Mouse (Mus musculus): ENCODE data around the gene Fthl17e. TPM values are rescaled to one million over a fixed set of nuclear protein-coding genes. Genes with fewer than 3 reads are reported as not detected.
"Not testable (repeated sequence)": the region's sequence is repeated elsewhere in the genome, so short reads cannot be mapped to it uniquely, and the experiment has no call there.

Gene Fthl17e
- not detected in 2 replicates for polyA plus RNA-seq (2016; fragmentation: Nextera tagmentation; extraction: Ambion mirVana)

DNA sequence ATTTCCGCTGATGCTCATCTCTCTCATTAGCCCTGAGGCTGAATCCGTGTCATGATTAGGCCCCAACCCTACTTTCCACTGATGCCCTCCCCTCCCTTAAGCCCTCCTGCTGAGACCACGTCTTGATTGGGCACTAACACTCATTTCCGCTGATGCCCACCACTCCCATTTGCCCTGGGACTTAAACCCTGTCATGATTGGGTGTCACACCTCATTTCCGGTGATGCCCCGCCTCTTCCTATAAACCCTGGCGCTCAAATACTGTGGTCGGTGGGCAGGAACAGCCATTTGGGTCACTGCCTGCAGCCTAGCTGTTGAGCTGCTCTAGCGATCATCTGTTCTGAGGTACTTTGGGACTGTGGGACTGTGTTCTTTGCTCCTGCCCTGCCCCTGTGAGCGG lies at the start of gene Fthl17e:
Fthl17e (plus strand) TSS at position 301 of the 400 bp plus-strand sequence.
- H3K4me3 ChIP-seq; H3K4me1 ChIP-seq; H3K36me3 ChIP-seq; DNase-seq (ENCODE audit: low spot score); H3K9me3 ChIP-seq (replicated peaks); H3K27me3 ChIP-seq (ENCODE audit: low read depth, poor library complexity, severe bottlenecking); H3K27ac ChIP-seq (replicated peaks): not testable (repeated sequence)
- no CpG with 5 or more reads among the region's 10 CpGs for WGBS

DNA sequence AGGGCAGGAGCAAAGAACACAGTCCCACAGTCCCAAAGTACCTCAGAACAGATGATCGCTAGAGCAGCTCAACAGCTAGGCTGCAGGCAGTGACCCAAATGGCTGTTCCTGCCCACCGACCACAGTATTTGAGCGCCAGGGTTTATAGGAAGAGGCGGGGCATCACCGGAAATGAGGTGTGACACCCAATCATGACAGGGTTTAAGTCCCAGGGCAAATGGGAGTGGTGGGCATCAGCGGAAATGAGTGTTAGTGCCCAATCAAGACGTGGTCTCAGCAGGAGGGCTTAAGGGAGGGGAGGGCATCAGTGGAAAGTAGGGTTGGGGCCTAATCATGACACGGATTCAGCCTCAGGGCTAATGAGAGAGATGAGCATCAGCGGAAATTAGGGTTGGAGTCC lies 46.6 kb upstream of the Fthl17e start, which contains the start of gene Fthl17d:
Fthl17d (minus strand) TSS at position 101 of the 400 bp plus-strand sequence.
- not testable (repeated sequence) for H3K9me3 ChIP-seq (replicated peaks); H3K4me3 ChIP-seq; H3K27me3 ChIP-seq (ENCODE audit: low read depth, poor library complexity, severe bottlenecking); H3K27ac ChIP-seq (replicated peaks); H3K4me1 ChIP-seq; H3K36me3 ChIP-seq; DNase-seq (ENCODE audit: low spot score)
- no CpG with 5 or more reads among the region's 9 CpGs for WGBS

DNA sequence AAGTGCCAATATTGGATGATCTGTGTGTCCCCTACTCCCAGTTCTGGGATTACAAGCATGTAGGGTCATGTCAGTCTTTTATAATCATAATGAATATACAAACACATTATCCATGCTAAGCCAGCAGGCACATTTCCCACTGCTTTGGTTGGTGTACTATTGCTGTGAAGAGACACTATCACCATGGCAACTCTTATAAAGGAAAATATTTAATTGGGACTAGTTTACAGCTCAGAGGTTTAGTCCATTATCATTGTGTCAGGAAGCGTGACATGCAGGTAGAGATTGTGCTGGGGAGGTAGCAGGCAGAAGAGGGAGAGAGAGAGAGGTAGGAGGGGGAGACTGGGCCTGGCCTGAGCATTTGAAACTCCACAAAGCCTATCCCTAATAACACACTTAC lies 17.2 kb upstream of the Fthl17e start:
- DNase-seq (ENCODE audit: low spot score) = no peak
- WGBS = 80% methylated on average over 1 of the region's 1 CpGs

DNA sequence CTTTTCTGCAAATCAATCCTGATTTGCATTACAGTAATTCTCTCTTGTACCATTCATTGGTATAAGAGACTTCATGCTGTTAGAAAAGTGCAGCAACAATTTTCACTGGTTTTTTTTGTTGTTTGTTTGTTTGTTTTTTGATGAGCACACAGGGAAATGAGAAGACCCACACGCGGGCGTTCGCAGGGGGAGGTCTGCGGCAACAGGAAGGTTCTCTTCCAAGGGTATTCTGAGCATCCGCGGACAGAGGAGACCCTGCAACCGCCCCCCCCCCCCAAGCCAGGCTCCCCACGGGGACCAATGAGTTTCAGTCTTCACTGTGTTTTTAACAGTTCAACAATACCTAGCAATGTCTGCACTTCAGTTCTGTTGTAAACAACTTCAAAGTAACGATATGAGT lies 13.8 kb upstream of the Fthl17e start:
- no peak for DNase-seq (ENCODE audit: low spot score)

More for the DNA sequence above, 17.2 kb upstream of the Fthl17e start:
- Histone ChIP-seq H3K4me1 (no peaks in the 10 kb centered on the region), H3K27me3 (ENCODE audit: low read depth, poor library complexity, severe bottlenecking) (no peaks in the 10 kb centered on the region), H3K27ac (replicated peaks) (no peak overlapping the region), H3K4me3 (no peak overlapping the region), H3K36me3 (no peaks in the 10 kb centered on the region), H3K9me3 (replicated peaks) (no peaks in the 10 kb centered on the region; the same call in 1 of the 2 replicates)

DNA sequence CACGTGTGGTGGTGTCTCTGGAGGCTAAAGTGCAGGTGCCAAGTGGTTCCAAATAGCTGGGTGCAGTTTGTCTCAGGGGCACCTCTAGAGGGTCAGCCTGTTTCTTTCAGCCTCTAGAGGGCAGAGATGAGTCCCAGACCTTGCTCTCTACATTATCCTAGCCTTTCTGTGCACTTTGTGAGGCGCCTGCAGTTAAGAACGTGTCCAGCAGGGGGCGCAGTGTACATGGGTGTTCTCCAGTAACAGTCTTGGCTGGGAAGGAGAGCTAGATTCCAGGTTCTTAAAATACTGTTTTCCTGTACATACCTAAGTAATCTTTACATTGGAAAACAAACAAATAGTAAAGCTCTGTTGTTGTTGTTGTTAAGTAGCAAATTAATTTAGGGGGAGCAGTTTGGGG lies 8.3 kb downstream of the Fthl17e start:
- 46% methylated on average over 3 of the region's 4 CpGs for WGBS
- not testable (repeated sequence) for H3K4me1 ChIP-seq; DNase-seq (ENCODE audit: low spot score); H3K27ac ChIP-seq (replicated peaks); H3K27me3 ChIP-seq (ENCODE audit: low read depth, poor library complexity, severe bottlenecking); H3K4me3 ChIP-seq; H3K36me3 ChIP-seq; H3K9me3 ChIP-seq (replicated peaks)

More for the DNA sequence above, 13.8 kb upstream of the Fthl17e start:
- no peaks in the 10 kb centered on the region for H3K27me3 ChIP-seq (ENCODE audit: low read depth, poor library complexity, severe bottlenecking)
- H3K4me3 ChIP-seq = no peak overlapping the region
- no peaks in the 10 kb centered on the region for H3K36me3 ChIP-seq
- H3K4me1 ChIP-seq = no peaks in the 10 kb centered on the region
- 56% methylated on average over 10 of the region's 10 CpGs for WGBS
- no peaks in the 10 kb centered on the region for H3K9me3 ChIP-seq (replicated peaks)
- no peak overlapping the region for H3K27ac ChIP-seq (replicated peaks)

DNA sequence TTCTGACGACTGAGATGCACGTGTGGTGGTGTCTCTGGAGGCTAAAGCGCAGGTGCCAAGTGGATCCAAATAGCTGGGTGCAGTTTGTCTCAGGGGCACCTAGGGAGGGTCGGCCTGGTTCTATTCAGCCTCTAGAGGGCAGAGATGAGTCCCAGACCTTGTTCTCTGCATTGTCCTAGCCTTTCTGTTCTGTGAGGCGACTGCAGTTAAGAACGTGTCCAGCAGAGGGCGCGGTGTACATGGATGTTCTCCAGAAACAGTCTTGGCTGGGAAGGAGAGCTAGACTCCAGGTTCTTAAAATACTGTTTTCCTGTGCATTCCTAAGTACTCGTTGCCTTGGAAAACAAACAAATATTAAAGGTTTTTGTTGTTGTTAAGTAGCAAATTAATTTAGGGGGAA lies 27.7 kb downstream of the Fthl17e start:
- WGBS = 36% methylated on average over 9 of the region's 9 CpGs
- H3K4me1 ChIP-seq; H3K27me3 ChIP-seq (ENCODE audit: low read depth, poor library complexity, severe bottlenecking); H3K27ac ChIP-seq (replicated peaks); H3K36me3 ChIP-seq; H3K4me3 ChIP-seq; DNase-seq (ENCODE audit: low spot score): not testable (repeated sequence)
- peaks cover 13% of the 10 kb centered on the region; the same call in 1 of the 2 replicates for H3K9me3 ChIP-seq (replicated peaks)

DNA sequence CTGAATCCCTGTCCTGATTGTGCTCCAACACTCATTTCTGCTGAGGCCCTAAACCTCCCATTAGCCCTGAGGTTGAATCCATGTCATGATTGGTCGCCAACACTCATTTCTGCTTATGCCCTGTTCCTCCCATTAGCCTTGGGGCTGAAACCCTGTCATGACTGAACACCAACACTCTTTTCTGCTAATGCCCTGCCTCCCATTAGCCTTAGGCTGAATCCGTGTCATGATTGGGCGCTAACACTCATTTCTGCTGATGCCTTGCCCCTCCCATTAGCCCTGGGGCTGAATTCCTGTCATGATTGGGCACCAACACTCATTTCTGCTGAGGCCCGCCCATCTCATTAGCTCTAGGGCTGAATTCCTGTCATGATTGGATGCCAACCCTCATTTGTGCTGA lies 28.8 kb downstream of the Fthl17e start:
- H3K9me3 ChIP-seq (replicated peaks) = peaks cover 13% of the 10 kb centered on the region; the same call in 1 of the 2 replicates
- H3K4me1 ChIP-seq = no peaks in the 10 kb centered on the region
- no peak overlapping the region for H3K4me3 ChIP-seq
- no peaks in the 10 kb centered on the region for H3K27me3 ChIP-seq (ENCODE audit: low read depth, poor library complexity, severe bottlenecking)
- no peak for DNase-seq (ENCODE audit: low spot score)
- 90% methylated on average over 4 of the region's 4 CpGs for WGBS
- H3K36me3 ChIP-seq = no peaks in the 10 kb centered on the region
- H3K27ac ChIP-seq (replicated peaks) = no peak overlapping the region

DNA sequence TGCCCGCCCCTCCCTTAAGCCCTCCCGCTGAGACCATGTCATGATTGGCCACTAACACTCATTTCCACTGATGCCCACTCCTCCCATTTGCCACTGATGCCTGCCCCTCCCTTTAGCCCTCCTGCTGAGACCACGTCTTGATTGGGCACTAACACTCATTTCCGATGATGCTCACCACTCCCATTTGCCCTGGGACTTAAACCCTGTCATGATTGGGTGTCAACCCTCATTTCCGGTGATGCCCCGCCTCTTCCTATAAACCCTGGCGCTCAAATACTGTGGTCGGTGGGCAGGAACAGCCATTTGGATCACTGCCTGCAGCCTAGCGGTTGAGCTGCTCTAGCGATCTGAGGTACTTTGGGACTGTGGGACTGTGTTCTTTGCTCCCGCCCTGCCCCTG lies 29.4 kb downstream of the Fthl17e start, which contains the start of gene Fthl17f:
Fthl17f (plus strand) TSS at position 301 of the 400 bp plus-strand sequence.
- H3K27me3 ChIP-seq (ENCODE audit: low read depth, poor library complexity, severe bottlenecking); DNase-seq (ENCODE audit: low spot score); H3K4me1 ChIP-seq; H3K27ac ChIP-seq (replicated peaks); H3K36me3 ChIP-seq; H3K4me3 ChIP-seq: not testable (repeated sequence)
- 90% methylated on average over 11 of the region's 11 CpGs for WGBS
- H3K9me3 ChIP-seq (replicated peaks) = peaks cover 13% of the 10 kb centered on the region; the same call in 1 of the 2 replicates

DNA sequence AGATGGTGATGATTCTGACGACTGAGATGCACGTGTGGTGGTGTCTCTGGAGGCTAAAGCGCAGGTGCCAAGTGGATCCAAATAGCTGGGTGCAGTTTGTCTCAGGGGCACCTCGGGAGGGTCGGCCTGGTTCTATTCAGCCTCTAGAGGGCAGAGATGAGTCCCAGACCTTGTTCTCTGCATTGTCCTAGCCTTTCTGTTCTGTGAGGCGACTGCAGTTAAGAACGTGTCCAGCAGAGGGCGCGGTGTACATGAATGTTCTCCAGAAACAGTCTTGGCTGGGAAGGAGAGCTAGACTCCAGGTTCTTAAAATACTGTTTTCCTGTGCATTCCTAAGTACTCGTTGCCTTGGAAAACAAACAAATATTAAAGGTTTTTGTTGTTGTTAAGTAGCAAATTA lies 44.4 kb downstream of the Fthl17e start:
- WGBS = 16% methylated on average over 9 of the region's 10 CpGs
- not testable (repeated sequence) for H3K27me3 ChIP-seq (ENCODE audit: low read depth, poor library complexity, severe bottlenecking); H3K27ac ChIP-seq (replicated peaks); DNase-seq (ENCODE audit: low spot score); H3K4me3 ChIP-seq; H3K36me3 ChIP-seq; H3K4me1 ChIP-seq
- H3K9me3 ChIP-seq (replicated peaks) = peaks cover 11% of the 10 kb centered on the region

Other genes starting within 250 kb of the Fthl17e start
- gene Ssxb5, start 229.8 kb upstream of the Fthl17e start, polyA plus RNA-seq (2016; fragmentation: Nextera tagmentation; extraction: Ambion mirVana) = not detected in 2 replicates
- not detected in 2 replicates for gene Gm6592, start 189.5 kb upstream of the Fthl17e start, polyA plus RNA-seq (2016; fragmentation: Nextera tagmentation; extraction: Ambion mirVana)
- not detected in 2 replicates for gene Gm5751, start 159.2 kb upstream of the Fthl17e start, polyA plus RNA-seq (2016; fragmentation: Nextera tagmentation; extraction: Ambion mirVana)
- 3.4 and 3.9 TPM in 2 replicates for gene B630019K06Rik, start 141.1 kb upstream of the Fthl17e start, polyA plus RNA-seq (2016; fragmentation: Nextera tagmentation; extraction: Ambion mirVana)
- gene Fthl17b, start 70.5 kb upstream of the Fthl17e start, polyA plus RNA-seq (2016; fragmentation: Nextera tagmentation; extraction: Ambion mirVana) = not detected in 2 replicates
- gene Fthl17c, start 56.9 kb upstream of the Fthl17e start, polyA plus RNA-seq (2016; fragmentation: Nextera tagmentation; extraction: Ambion mirVana) = not detected in 2 replicates
- not detected in 2 replicates for gene Fthl17d, start 46.7 kb upstream of the Fthl17e start, polyA plus RNA-seq (2016; fragmentation: Nextera tagmentation; extraction: Ambion mirVana)
- gene Fthl17f, start 29.5 kb downstream of the Fthl17e start, polyA plus RNA-seq (2016; fragmentation: Nextera tagmentation; extraction: Ambion mirVana) = not detected in 2 replicates
- not detected in 2 replicates for gene 4930402K13Rik, start 71.1 kb downstream of the Fthl17e start, polyA plus RNA-seq (2016; fragmentation: Nextera tagmentation; extraction: Ambion mirVana)
- 0.35 and 0.50 TPM in 2 replicates for gene Lancl3, start 166.4 kb downstream of the Fthl17e start, polyA plus RNA-seq (2016; fragmentation: Nextera tagmentation; extraction: Ambion mirVana)
- 0.16 and 0.20 TPM in 2 replicates for gene Gm14862, start 223.4 kb downstream of the Fthl17e start, polyA plus RNA-seq (2016; fragmentation: Nextera tagmentation; extraction: Ambion mirVana)
- gene Xk, start 239.3 kb downstream of the Fthl17e start, polyA plus RNA-seq (2016; fragmentation: Nextera tagmentation; extraction: Ambion mirVana) = 2.0 and 2.3 TPM in 2 replicates